Mouse (Mus musculus) adrenal gland, adult (tissue): ENCODE data around the gene Amd1.

Source experiments
- DNase-seq, 2 experiments: peaks; one replicate each; pipeline ENCODE4 v3.0.0; 2022 to 2023; ENCODE audit warnings: low spot score in 1 of 2; ENCODE audit not compliant: inconsistent age in 2 of 2

The Amd1 gene

DNA sequence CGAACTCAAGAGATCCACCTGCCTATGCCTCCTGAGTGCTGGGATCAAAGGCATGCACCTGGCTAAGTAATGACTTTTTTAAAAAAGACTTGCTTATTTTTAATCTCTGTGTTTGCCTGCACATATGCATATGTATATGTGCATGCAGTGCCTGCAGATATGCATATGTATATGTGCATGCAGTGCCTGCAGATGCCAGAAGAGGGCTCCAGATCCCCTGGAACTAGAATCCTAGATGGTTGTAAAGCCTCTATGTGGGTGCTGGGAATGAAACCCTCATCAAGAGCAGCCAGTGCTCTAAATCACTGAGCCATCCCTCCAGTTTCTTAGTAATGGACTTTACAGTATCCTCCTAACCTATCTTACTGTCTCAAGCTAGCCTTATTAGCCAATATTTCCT is 4.0 kb upstream of the Amd1 start:
- DNase-seq: no peak

DNA sequence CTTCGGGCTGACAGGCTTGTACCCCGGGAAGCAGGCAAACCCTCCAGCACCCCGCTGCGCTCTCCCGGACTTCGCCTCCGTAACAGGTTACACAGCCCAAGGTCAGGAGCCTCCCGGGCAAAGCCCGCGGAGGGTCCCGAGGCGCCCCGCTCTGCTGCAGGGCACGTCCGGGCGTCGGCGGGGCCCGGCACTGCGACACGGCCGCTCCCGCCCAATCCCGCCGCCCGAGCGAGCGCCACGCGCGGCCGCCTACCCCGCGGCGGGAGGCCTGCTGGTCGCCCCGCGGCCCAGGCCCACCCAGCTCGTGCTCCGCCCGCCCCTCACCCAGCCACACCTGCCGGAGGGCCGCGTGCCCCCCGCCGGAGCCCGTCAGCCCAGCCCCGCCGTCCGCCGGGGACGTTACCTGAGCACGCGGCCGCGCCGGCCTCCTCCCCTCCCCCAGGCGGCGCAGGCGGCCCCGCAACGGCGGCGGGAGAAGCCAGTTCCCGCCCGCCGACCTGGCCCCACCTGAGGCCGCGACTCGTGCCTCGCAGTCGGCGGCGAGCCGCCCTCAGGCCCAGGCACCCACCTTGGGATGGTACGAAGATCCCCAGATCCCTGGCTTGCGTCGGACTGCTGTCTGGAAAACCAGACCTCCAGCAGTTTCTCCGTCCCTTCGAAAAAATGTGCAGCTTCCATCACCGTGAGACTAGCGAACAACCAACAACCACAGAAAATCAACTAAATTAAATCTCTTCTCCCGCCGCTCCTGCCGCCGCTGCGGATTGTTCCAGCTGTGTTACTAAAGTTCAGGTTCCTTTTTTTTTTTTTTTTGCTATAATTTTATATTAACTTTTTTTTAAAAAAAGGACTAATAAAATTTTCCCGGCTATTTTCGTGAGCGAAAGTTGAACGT is 558 bp downstream of the Amd1 start:
- peak; percentile 62 to 87 for DNase-seq

DNA sequence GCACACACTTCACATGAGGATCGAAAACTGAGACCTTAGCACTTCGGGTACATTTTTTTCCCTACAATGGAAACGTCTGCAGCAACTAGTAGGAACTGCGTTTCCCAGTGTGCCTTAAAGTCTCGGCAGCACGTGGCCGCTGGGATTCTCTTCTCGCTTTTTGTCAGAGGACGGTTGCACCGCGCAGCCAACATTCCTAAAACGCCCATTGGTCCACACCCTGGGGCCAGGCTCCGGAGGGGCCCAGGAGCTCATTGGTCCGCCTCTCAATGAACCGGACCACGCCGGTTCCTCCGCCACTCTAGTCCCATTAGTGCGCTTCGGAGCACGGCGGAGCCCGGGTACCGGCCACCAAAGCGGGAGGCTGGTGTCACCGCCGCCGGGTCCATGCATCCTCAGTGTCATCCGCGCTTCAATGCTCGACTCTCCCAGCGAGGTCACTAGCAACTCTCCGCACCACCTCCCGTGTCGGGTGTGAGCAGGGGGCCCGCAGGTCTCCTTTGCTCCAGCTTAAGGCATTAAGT is 1.3 kb downstream of the Amd1 start:
- peak; percentile 88 to 94 for DNase-seq

DNA sequence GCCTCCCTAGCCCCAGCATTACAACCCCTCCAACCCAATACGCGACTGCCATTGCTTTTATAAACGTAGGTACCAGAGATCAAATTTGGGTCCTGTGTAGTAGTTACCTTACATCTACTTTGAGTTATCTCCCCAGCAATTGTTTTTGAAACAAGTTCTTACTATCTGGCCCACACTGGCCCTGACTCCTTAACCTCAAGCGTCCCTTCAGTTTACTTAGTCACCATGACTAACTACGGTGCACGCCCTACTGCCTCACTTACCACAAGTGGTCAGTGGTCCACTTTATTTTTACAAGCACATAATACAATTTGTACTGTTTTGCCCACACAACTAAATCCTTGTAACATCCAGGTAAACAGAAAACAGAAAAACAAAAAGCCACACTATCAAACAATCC is 9.3 kb downstream of the Amd1 start:
- peak in 1 of 2 experiments; percentile 51 for DNase-seq

DNA sequence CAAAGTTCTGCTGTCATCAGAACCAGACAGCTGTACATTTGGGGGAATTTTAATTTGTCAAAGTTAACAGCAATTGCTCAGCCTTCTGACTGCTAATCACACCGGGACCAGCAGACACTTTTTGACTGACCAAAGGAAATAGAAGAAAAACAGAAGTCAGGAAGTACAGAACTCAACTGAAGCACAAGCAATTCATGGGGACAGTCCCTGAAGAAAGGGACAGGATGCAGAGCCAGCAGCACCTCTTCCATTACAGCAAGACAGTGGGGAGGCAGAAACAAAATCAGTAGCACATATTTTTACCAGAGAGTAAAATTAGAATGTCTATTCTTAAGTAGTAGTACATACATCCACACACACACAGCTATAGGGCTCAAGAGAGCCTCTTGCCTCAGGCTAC is 15.2 kb downstream of the Amd1 start:
- DNase-seq: no peak

- DNase-seq: no peak
Observed at GRCm38 (mm10) chr10:40285571-40285970, 16.4 kb downstream of the Amd1 start.

- no peak for DNase-seq
Observed at GRCm38 (mm10) chr10:40284997-40285396, 17.0 kb downstream of the Amd1 start.

DNA sequence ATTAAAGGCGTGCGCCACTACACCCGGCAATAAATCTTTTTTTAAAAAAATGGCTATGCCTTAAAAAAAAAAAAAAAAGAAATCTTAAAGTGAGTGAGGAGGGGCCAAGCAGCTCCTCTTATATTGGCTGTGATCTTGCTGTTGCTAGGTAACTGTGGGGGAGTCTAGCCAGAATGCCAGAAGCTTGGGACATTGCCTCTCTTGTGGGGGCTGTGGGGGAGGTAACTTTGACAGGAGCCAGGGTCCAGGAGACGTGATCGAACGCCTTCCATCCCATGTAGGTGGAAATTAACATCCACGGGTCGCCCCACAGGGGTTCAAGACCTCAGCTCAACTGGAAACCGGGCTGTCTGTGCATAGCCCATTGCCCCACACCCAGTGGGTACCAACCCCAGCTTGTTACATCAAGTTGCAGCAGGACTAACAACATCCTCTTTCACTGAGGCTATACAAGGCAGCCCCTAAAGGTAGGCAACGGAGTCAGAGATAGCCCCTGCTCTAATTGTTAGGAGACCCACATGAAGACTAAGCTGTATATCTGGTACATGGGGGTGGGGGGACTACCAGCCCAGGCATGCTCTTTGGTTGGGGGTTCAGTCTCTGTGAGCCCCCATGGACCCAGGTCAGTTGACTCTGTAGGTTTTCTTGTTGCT is 17.7 kb downstream of the Amd1 start:
- DNase-seq: no peak

DNA sequence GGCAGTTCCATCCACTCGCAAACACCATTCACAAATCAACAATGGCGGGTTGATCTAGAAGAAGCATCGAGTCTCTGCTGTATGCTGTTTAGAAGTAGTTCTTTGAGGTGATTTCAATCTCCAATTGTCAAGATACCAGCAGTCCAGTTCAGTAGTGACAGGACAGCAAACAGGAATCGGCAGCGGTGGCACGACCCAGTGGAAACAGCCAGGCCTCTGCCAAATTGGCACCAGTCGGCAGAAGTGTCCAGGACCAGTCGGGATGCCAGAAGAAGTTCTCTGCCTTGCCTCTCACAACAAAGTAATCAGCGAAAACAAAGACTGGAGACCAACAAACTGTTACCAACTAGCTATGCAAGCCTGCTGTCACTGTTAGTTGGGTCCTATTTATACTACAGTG is 18.4 kb downstream of the Amd1 start:
- DNase-seq: no peak

- DNase-seq: no peak
Observed at GRCm38 (mm10) chr10:40281565-40281964, 20.4 kb downstream of the Amd1 start.

DNA sequence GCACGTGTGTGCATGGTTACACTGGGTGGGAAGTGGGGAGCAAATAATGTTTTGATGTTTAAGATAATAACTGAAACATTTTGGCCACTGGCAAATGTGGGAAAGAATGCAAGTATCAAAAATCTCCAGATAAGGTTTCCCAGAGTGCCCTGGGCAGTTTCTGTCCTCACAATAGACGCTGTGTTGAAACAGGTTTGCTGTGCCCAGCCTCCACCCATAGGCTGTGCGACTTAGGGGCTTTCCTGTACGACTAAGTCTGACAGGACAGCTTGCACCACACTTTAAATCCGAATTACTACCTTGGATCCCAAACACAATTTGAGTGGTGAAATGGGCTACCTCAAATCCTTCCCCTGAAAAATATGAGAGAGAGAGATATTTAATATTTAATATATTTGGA is 23.7 kb downstream of the Amd1 start:
- DNase-seq: no peak

- DNase-seq: no peak
Observed at GRCm38 (mm10) chr10:40275991-40276390, 26.0 kb downstream of the Amd1 start.

- peak; percentile 39 to 59 for DNase-seq
Observed at GRCm38 (mm10) chr10:40273938-40274337, 28.0 kb downstream of the Amd1 start.

- no peak for DNase-seq
Observed at GRCm38 (mm10) chr10:40271216-40271615, 30.8 kb downstream of the Amd1 start.

GRCm38 (mm10) chr10:40264920-40265319 is 37.1 kb downstream of the Amd1 start:
- no peak for DNase-seq

DNA sequence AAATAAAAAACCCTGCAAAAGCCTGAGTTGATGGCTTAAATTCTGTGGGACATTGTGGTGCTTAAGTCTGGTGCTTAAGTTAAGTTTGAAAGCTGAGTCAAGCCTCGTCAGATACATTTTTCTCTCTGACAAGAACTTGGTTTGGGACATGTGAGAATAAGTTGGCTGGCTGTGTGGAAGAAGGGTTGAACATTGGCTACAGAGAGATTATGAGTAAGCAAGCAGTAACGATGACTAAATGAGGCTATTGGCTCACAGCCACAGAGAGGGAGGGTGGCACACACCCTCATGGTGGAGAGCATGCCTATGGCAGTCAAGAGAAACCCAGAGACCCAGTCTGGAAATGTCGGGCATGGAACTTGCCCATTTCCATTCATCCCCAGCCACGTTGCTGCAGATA is 38.3 kb downstream of the Amd1 start:
- DNase-seq: peak; percentile 74 to 86

DNA sequence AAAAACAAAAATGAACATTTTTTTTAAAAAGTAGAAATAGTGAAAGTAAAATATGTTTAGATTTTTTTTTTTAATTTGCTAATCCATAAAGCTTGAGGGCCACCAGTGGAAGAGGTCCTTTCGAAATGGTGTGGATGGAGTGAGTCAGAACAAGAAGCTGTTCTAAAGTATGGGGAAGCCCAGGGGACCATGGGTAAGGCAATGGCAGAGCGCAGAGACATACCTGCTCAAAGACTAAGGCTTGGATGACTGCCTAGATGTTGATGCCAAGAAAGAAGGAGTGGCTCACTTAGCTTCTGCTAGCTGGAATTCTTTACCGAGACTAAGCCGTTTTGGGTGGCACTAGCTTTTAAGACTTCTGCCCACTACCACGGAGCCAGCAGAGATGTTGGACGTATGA is 39.8 kb downstream of the Amd1 start:
- DNase-seq: no peak

- DNase-seq: no peak
Observed at GRCm38 (mm10) chr10:40260305-40260704, 41.7 kb downstream of the Amd1 start.

- no peak for DNase-seq
Observed at GRCm38 (mm10) chr10:40259542-40259941, 42.4 kb downstream of the Amd1 start.

DNA sequence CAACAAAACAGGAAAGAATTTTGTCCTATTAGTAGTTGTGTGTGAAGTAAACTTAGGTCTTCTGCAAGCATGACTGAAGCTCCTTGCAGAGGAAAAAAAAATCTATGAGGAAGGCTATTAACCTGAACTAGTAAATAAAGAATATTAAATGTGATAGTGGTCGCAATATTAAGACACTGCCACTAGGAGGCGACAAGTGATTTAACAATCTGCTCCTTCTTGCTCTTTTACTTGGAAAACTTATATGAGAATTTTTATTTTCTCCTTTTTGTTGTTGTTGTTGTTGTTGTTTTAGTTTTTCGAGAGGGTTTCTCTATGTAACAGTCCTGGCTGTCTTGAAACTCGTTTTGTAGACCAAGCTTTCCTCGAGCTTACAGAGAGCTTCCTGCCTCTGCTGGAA is 43.0 kb downstream of the Amd1 start:
- peak in 1 of 2 experiments; percentile 85 for DNase-seq

- peak; percentile 67 to 85 for DNase-seq
Observed at GRCm38 (mm10) chr10:40258401-40258966, 43.5 kb downstream of the Amd1 start.
